Mouse (Mus musculus) gastrocnemius, adult 2 months (tissue): ENCODE data around the gene Cldn3. TPM values are rescaled to one million over a fixed set of nuclear protein-coding genes. Genes with fewer than 3 reads are reported as not detected.
"Not testable (repeated sequence)": the region's sequence is repeated elsewhere in the genome, so short reads cannot be mapped to it uniquely, and the experiment has no call there.

Source experiments
- DNase-seq: peaks from one replicate; pipeline ENCODE4 v3.0.0; 2022
- H3K27ac ChIP-seq: fragments of 200-600 bp; 2 replicates; pipeline ENCODE4 v1.8.1; 2022; ENCODE audit warnings: mild to moderate bottlenecking
- H3K4me3 ChIP-seq: fragments of 200-600 bp; 2 replicates; pipeline ENCODE4 v1.8.1; 2022; ENCODE audit warnings: mild to moderate bottlenecking, moderate library complexity
- CTCF ChIP-seq: fragments of 200-600 bp; IDR thresholded peaks from 2 replicates; pipeline ENCODE4 v1.8.1; 2022; ENCODE audit warnings: antibody characterized with exemption, mild to moderate bottlenecking, moderate library complexity
- intact Hi-C: fragments of 180-260 bp; cut with DNase I; formaldehyde crosslinking; loops from one replicate; pipeline ENCODE4 v1.15.1; 2025
- total RNA-seq, 2 experiments: library from RNA; stranded (reverse); gene quantifications; 2 replicates each; pipeline ENCODE4 v1.2.3; 2021

Cldn3 gene
- total RNA-seq, 2 experiments from 2014 or later = not detected

DNA sequence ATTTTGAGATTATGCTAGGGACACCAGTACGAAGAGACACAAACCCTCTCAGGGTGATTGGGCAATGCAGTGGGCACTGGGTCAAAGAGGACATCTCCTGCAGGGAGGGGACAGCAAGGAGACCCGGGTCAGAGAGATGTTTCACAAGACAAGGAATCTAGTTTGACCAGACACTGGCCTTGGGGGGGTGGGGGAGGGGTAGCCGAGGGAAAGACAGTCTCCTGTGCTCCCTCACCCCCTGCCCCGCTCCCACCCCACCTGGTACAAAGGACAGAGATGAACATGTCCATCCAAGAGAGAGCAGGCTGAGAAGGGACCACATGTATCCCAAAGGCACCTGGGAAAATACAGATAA is 38.0 kb upstream of the Cldn3 start:
- Histone ChIP-seq H3K4me3 (no peak overlapping the region), H3K27ac (no peak overlapping the region)
- TF ChIP-seq CTCF = no peak
- DNase-seq = no peak
- intact Hi-C loops = no loop called here

DNA sequence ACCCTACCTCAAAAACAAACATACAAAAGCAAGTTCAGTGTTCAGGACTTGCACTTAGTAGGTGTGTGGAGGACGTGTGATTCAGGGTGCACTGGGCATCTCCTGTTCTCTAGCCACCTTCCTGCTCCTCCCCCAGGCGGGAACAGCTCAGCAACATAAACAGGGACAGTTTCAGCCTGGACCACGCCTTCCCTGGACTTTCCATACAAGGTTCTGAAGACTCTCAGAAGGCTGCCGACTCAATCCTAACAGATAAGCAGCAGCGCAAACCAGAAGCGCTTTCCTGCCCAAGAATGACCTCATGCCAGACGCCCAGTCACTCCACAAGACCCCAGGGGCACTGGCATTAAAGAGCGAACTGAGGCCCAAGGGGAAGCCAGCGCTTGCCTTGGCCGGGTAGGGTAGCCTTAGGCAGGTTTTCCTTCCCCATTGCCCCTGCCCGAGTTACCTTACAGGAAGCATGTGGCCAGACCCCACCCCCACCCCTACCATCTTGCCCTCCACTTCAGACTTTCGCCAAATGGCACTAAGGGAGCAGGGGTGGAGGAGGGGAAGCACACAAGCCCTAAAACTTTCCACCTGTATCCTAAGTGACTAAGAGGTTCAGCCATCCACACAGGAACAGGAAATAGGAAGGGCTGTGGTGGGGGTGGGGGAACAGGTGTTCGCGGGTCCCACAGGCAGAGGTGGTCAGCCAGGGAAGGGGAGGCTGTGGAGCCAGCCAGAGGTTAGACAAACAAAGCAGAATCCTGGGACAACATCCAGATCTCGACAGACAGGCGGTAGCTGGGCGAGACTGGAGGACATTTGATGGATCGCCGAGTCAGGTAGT is 34.7 kb upstream of the Cldn3 start:
- H3K4me3 ChIP-seq = no peak overlapping the region
- no peak for TF ChIP-seq CTCF
- no peak for DNase-seq
- intact Hi-C loops = no loop called here
- no peak overlapping the region for H3K27ac ChIP-seq

DNA sequence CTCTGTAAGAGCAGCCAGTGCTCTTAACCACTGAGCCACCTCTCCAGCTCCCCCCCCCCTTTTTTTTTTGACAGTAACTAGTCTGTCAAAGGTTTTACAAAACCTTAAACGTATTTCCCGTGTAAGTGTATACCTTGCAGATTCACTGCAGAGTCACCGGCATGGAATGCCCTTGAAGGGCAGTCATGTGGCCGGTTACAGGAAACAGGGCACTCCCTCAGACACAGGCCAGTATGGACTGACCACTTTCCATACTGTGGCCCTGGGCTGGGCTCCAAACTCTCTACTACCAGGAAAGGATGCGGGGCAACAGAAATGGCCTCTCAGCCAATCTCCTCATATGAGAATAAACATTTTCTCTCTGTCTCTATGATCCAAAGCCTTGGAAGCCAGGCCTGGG is 30.5 kb upstream of the Cldn3 start:
- intact Hi-C loops = no loop called here
- no peak overlapping the region for H3K27ac ChIP-seq

DNA sequence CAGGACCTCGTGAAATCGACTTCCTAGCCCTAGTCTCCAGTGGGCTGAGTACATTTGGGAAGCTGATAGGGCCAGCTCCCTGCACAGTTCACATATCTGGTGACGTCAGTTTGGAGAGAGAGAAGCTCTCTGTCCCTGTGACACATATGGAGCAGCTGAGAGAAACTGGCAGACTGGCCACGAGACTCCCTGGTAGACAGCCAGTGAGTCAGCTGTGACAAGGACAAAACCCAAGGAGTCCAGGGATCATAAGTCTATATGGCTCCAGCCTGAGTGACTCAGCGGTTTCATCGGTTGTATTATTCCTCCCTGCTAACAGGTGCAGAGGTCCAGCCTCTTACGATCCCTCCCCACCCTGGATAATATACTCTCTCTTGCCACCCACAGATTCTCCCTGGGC is 26.9 kb upstream of the Cldn3 start:
- Histone ChIP-seq H3K4me3 (no peak overlapping the region), H3K27ac (peak overlapping the region; percentile 73)
- TF ChIP-seq CTCF = no peak
- intact Hi-C loops = no loop called here
- peak; percentile 76 for DNase-seq

More for the DNA sequence above, 30.5 kb upstream of the Cldn3 start:
- TF ChIP-seq CTCF = no peak
- no peak overlapping the region for H3K4me3 ChIP-seq
- DNase-seq = no peak

DNA sequence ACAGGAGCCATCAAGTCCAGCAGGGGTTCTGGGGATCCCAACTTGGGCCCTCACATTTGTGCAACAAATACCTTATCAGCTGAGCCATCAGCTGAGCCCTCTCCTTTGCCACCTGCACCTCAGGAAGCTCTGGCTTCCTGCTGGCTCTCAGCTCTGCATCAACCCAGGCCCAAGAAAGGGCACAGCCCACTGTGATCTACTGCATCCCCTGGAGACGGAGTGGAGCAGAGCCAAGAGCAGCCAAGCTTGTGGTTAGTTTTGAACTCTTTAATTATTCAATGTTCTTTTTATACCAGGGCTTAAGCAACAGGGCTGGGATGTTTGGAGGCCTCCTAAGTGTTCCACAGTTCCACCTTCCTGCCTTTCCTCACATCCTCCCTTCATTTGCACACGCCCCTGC is 25.6 kb upstream of the Cldn3 start:
- no peak for DNase-seq
- intact Hi-C loops = no loop called here
- TF ChIP-seq CTCF = no peak
- Histone ChIP-seq H3K27ac (no peak overlapping the region), H3K4me3 (no peak overlapping the region)

DNA sequence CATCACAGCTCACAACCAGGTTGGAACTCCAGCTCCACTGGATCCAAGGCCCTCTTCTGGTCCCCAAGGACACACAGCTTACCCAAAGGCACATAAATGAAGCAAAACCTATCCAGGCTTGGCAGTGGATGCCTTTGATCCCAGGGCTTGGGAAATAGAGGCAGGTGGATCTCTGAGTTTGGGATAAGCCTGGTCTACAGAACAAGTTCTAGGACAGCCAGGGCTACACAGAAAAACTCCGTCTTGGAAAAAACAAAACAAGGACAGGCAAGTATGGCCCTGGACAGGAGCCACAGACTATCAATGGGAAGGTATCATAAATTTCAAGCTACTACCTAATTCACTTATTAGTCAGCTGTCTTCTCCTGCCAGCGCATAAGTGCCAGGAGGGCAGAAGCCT is 24.5 kb upstream of the Cldn3 start:
- Histone ChIP-seq H3K4me3 (no peak overlapping the region), H3K27ac (no peak overlapping the region)
- no peak for TF ChIP-seq CTCF
- intact Hi-C loops = no loop called here
- no peak for DNase-seq

DNA sequence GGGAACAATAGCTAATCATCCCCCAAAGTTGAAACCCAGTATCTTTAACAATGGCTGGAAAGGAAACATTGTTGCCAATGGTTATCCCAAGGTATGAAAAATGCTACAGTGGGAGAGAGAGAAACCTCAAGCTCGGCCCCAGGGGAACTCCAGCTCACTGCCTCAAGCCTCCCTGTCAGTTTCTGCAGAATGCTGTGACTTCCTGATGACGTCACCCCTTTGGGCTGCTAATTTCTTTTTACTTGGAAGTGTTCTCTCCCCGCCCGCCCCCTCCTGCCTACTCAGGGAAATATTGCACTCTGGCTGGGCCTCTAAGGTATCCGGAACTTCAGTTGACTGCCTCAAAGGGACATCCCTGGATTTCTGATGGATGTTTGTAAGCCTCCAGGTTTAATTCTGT is 22.5 kb upstream of the Cldn3 start:
- no peak overlapping the region for H3K27ac ChIP-seq
- TF ChIP-seq CTCF = no peak
- DNase-seq = no peak
- intact Hi-C loops = no loop called here
- no peak overlapping the region for H3K4me3 ChIP-seq

DNA sequence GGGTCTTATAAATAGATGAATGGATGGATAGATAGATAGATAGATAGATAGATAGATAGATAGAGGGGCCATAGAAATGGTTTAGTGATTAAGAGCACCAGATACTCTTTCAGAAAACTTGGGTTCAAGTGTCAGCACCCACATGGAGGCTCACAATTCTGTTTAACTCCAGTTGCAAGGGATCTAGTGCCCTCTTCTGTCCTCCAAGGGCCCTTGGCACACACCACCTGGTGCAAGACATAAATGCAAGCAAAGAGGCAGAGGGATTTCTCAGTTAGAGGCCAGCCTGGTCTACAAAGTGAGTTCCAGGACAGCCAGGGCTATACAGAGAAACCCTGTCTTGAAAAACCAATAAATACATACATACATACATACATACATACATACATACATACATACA is 21.4 kb upstream of the Cldn3 start:
- DNase-seq, H3K4me3 ChIP-seq, H3K27ac ChIP-seq: not testable (repeated sequence)
- intact Hi-C loops = loop anchor here (1.0 kb wide), 2 partner anchors 31 to 57 kb away; no protein-coding TSS in a partner anchor

DNA sequence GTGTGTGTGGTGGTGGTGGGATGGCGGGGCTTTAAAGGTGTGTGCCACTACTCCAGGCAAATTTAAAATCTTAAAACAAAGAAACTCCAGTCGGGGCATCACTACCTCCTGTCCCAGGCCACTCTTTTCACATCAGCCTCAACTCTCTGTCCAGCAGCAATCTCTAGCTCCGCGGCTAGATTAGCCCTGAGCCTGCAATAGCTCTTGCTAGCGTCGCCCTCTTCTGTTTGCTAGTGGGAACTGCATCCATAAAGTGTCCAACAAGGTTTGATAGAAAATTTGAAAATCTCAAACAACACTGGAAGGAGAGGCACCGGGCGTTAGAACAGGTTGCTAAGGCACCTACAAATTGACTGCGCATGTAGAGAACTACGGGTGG is 20.6 kb upstream of the Cldn3 start:
- Histone ChIP-seq H3K4me3 (peak overlapping the region; percentile 68), H3K27ac (peak overlapping the region; percentile 72)
- peak; percentile 75 for DNase-seq
- intact Hi-C loops = loop anchor here (1.0 kb wide), 2 partner anchors 32 to 58 kb away; no protein-coding TSS in a partner anchor
- peak; percentile 92 for TF ChIP-seq CTCF

DNA sequence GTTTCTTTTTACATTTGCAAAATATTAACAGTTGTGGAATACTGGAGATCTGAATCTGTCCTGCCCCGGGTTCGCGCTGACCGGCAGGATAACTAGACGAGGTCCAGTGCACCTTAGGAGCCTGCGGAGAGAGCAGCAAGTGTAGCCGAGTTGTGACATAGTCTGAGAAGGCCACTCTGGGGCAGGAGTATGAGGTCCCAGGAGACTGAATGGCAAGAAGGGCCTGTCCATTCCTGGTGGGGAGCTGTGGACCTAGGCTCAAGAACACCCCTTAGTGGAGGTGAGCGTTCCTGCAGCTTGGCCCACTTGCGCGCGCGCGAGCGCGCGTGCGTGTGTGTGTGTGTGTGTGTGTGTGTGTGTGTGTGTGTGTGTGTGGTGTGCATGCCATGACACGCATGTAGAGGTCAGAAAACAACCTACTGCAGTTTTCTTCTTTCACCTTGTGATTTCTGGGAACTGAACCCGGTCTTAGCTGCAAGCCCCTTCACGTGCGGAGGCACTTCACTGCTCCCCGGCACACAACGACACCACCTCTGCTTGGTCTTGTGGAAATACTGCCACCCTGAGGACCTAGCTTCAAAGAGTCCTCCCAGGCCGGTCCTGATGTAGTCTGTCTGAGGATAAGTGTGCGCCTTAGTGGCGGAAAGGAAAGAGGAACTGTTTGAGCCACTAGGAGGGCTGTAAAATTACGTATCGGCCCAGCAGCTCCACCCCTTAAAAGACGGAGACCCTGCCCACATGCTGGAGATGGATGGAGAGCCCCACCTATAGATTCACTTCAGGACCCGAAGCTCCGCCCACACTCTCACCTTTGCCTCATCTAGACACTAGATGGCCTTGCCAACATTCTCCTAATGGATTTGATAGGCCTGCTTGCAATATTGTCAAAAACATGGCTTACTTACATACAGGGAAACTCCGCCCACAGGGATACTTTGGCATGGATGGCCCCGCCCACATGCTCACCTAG is 19.9 kb upstream of the Cldn3 start:
- no peak; the same call in 1 of the 2 replicates for TF ChIP-seq CTCF
- Histone ChIP-seq H3K27ac (peak overlapping the region; percentile 72), H3K4me3 (peak overlapping the region; percentile 68)
- intact Hi-C loops = loop anchor here (1.0 kb wide), 2 partner anchors 33 to 59 kb away; no protein-coding TSS in a partner anchor
- peak; percentile 64 for DNase-seq

DNA sequence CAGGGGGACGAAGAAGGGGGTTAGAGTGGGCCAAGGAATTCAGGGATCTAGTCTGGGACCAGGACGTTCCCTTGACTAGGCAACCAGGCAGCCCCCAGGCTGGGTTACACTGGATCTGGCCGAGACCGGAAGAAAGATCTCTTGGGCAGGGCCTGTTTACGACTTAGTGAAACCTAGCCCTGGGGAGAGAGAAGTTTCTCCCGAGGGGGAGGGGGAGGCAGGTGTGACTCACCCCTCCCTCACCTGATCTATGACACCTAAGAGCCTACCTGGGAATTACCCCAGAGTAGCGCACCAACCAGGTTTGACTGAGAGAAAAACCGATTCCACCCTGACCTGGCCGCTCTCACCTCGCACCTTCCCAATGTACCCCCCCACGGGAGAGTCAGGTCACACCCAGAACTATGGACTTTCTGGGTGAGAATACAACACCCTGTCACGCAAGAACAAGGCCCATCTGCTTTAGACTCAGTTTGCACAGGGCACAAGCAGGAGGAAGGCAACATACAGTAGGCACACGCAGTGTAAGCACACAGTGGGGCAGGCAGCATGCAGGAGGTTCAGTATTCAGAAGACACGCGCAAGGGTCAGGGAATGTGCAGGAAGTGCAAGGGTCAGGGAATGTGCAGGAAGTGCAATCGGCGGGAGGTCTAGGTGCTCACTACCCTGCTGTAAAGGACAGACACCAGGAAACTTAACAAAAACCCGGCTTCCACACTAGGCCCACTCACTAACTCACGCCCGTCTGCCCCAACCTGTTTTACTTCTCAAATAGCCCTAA is 18.7 kb upstream of the Cldn3 start:
- DNase-seq = no peak
- no peak overlapping the region for H3K4me3 ChIP-seq
- intact Hi-C loops = no loop called here
- no peak overlapping the region for H3K27ac ChIP-seq
- TF ChIP-seq CTCF = no peak

DNA sequence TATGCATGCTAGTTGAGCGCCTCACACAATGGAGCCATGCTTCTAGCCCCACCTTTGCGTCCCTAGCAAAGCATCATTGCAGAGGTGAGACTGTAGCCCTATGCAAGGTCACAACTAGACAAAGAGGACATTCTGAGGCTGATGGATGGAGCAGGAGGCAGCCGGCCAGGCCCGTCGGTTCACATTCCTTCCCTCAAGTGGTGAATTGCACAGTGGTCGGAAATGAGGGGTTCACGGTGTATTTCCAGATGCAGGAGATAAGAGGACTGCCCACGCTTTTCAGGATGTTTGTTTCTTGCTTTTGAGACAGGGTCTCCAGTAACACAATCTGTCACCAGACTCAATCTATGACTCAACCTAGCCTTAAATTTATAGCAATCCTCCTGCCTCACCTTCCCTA is 15.3 kb upstream of the Cldn3 start:
- intact Hi-C loops = no loop called here
- H3K27ac ChIP-seq = no peak overlapping the region
- no peak overlapping the region for H3K4me3 ChIP-seq
- TF ChIP-seq CTCF = no peak
- DNase-seq = no peak
